Mouse (Mus musculus): ENCODE data around the gene Olfr1253. TPM values are rescaled to one million over a fixed set of nuclear protein-coding genes. Genes with fewer than 3 reads are reported as not detected.

Olfr1253 gene
- total RNA-seq (2021) = not detected

- intact Hi-C loops (cut with DNase I) = no loop called here
- no peak for DNase-seq
Measured at GRCm38 (mm10) chr2:89756990-89757389, at the start of gene Olfr1253. Olfr1253 (minus strand) TSS chr2:89757090.

GRCm38 (mm10) chr2:89799583-89799982, 42.7 kb upstream of the Olfr1253 start:
- intact Hi-C loops (cut with DNase I) = no loop called here
- no peak for DNase-seq

- intact Hi-C loops (cut with DNase I) = no loop called here
- DNase-seq = no peak
Measured at GRCm38 (mm10) chr2:89793519-89793918, 36.6 kb upstream of the Olfr1253 start, which contains the start of gene Olfr1254. Olfr1254 (minus strand) TSS chr2:89793619.

GRCm38 (mm10) chr2:89724912-89725311, 32.0 kb downstream of the Olfr1253 start, which contains the start of gene Olfr1252:
Olfr1252 (minus strand) TSS chr2:89725012.
- intact Hi-C loops (cut with DNase I) = no loop called here
- no peak for DNase-seq

Other genes with a start within 250 kb of the Olfr1253 start
- gene Olfr1243, start 225.6 kb downstream of the Olfr1253 start, total RNA-seq (2021) = not detected
- gene Olfr1245, start 178.6 kb downstream of the Olfr1253 start, total RNA-seq (2021) = not detected
- not detected for gene Olfr1246, start 163.9 kb downstream of the Olfr1253 start, total RNA-seq (2021)
- under 1 TPM in 1 of 2 experiments, not detected in 1; 0.05 TPM for gene Olfr1247, start 143.0 kb downstream of the Olfr1253 start, total RNA-seq (2021)
- not detected for gene Olfr1248, start 138.8 kb downstream of the Olfr1253 start, total RNA-seq (2021)
- not detected for gene Olfr1249, start 122.1 kb downstream of the Olfr1253 start, total RNA-seq (2021)
- not detected for gene Olfr1250, start 95.6 kb downstream of the Olfr1253 start, total RNA-seq (2021)
- gene Olfr1251, start 85.2 kb downstream of the Olfr1253 start, total RNA-seq (2021) = not detected
- gene Olfr1252, start 32.1 kb downstream of the Olfr1253 start, total RNA-seq (2021) = not detected
- not detected for gene Olfr1254, start 36.5 kb upstream of the Olfr1253 start, total RNA-seq (2021)
- gene Olfr1255, start 55.0 kb upstream of the Olfr1253 start, total RNA-seq (2021) = not detected
- not detected for gene Olfr1256, start 84.5 kb upstream of the Olfr1253 start, total RNA-seq (2021)
- gene Olfr48, start 91.1 kb upstream of the Olfr1253 start, total RNA-seq (2021) = not detected
- gene Olfr1257, start 121.3 kb upstream of the Olfr1253 start, total RNA-seq (2021) = not detected
- not detected for gene Olfr1258, start 170.2 kb upstream of the Olfr1253 start, total RNA-seq (2021)
- gene Olfr1259, start 191.6 kb upstream of the Olfr1253 start, total RNA-seq (2021) = not detected
- not detected for gene Olfr1260, start 217.2 kb upstream of the Olfr1253 start, total RNA-seq (2021)
- gene Olfr1261, start 234.1 kb upstream of the Olfr1253 start, total RNA-seq (2021) = not detected
- not detected for gene Olfr1262, start 243.1 kb upstream of the Olfr1253 start, total RNA-seq (2021)

Data from heart, postnatal 10 days (tissue).